Mouse (Mus musculus) kidney, embryonic 14.5 days (tissue): ENCODE data around the gene Nap1l1. TPM values are rescaled to one million over a fixed set of nuclear protein-coding genes. Genes with fewer than 3 reads are reported as not detected.

ENCODE experiments used
- ATAC-seq: fragments of 200-750 bp; cut with Nextera tagmentation; 2 replicates; pipeline ENCODE4 v1.8.0; 2017; ENCODE audit warnings: moderate number of reproducible peaks, mild to moderate bottlenecking, moderate TSS enrichment, moderate library complexity; ENCODE audit not compliant: low FRiP score, low TSS enrichment
- H3K27ac ChIP-seq: fragments of 300-500 bp; sonication (generic); 2 replicates; pipeline ENCODE4 v1.5.1; 2014; ENCODE audit warnings: low read depth, mild to moderate bottlenecking, low read length, moderate library complexity, mixed read lengths
- H3K27me3 ChIP-seq: fragments of 300-500 bp; sonication (generic); 2 replicates; pipeline ENCODE4 v1.6.1; 2014; ENCODE audit warnings: mild to moderate bottlenecking, low read length; ENCODE audit not compliant: control insufficient read depth, insufficient read depth
- H3K36me3 ChIP-seq: fragments of 300-500 bp; sonication (generic); 2 replicates; pipeline ENCODE4 v1.6.1; 2014; ENCODE audit warnings: low read length, mixed read lengths; ENCODE audit not compliant: control insufficient read depth, insufficient read depth
- H3K4me1 ChIP-seq: fragments of 300-500 bp; sonication (generic); 2 replicates; pipeline ENCODE4 v1.6.1; 2014; ENCODE audit warnings: low read length, mixed read lengths; ENCODE audit not compliant: control insufficient read depth, insufficient read depth
- H3K4me2 ChIP-seq: fragments of 300-500 bp; sonication (generic); replicated peaks from 2 replicates; pipeline ENCODE4 v1.6.1; 2014; ENCODE audit warnings: low read depth, mild to moderate bottlenecking, low read length
- H3K4me3 ChIP-seq: fragments of 300-500 bp; sonication (generic); 2 replicates; pipeline ENCODE4 v1.5.1; 2014; ENCODE audit warnings: mild to moderate bottlenecking, low read length
- H3K9ac ChIP-seq: fragments of 300-500 bp; sonication (generic); 2 replicates; pipeline ENCODE4 v1.6.1; 2014; ENCODE audit warnings: low read depth, mild to moderate bottlenecking, low read length, moderate library complexity
- H3K9me3 ChIP-seq: fragments of 300-500 bp; sonication (generic); 2 replicates; pipeline ENCODE4 v1.6.1; 2016; ENCODE audit warnings: low read length; ENCODE audit not compliant: control insufficient read depth
- WGBS: fragments of 180-500 bp; shearing (Covaris S2); extraction: QIAGEN DNeasy Blood & Tissue Kit; methylation state at CpG from one replicate; pipeline ENCODE4 v1.1.7; 2014; 5-methylcytosine and 5-hydroxymethylcytosine counted together
- polyA plus RNA-seq: library from polyadenylated mRNA; unstranded; fragments of >200 nt; fragmentation: Nextera tagmentation; extraction: Ambion mirVana; gene quantifications from 2 replicates; pipeline ENCODE4 v1.2.1, GENCODE M21; 2014

Gene Nap1l1
- polyA plus RNA-seq, 1 experiment from 2014 or later, result 315 TPM

- Histone ChIP-seq H3K27me3 (no peaks in the 10 kb centered on the region), H3K9me3 (no peaks in the 10 kb centered on the region), H3K4me2 (peak overlapping the region; percentile 19), H3K4me3 (no peak overlapping the region), H3K9ac (no peak overlapping the region), H3K36me3 (no peaks in the 10 kb centered on the region), H3K27ac (peak overlapping the region; percentile 62; the same call in 1 of the 2 replicates), H3K4me1 (peaks cover 13% of the 10 kb centered on the region)
- WGBS, result 15% methylated on average over 13 of the region's 13 CpGs
- peak; percentile 62 for ATAC-seq
Measured at GRCm38 (mm10) chr10:111516172-111516588, 43.2 kb downstream of the Nap1l1 start.

- Histone ChIP-seq H3K27ac (peak overlapping the region; percentile 24; the same call in 1 of the 2 replicates), H3K4me3 (no peak overlapping the region), H3K27me3 (no peaks in the 10 kb centered on the region), H3K9me3 (no peaks in the 10 kb centered on the region), H3K9ac (no peak overlapping the region), H3K4me1 (peaks cover 13% of the 10 kb centered on the region), H3K36me3 (no peaks in the 10 kb centered on the region), H3K4me2 (no peak overlapping the region)
- ATAC-seq, result no peak
- 84% methylated on average over 8 of the region's 8 CpGs for WGBS
Measured at GRCm38 (mm10) chr10:111516804-111517436, 43.9 kb downstream of the Nap1l1 start.

- Histone ChIP-seq H3K27ac (no peak overlapping the region), H3K4me3 (no peak overlapping the region), H3K9ac (no peak overlapping the region), H3K36me3 (no peaks in the 10 kb centered on the region), H3K4me2 (no peak overlapping the region), H3K9me3 (no peaks in the 10 kb centered on the region), H3K27me3 (no peaks in the 10 kb centered on the region), H3K4me1 (peaks cover 13% of the 10 kb centered on the region)
- 52% methylated on average over 4 of the region's 4 CpGs for WGBS
- no peak for ATAC-seq
Measured at GRCm38 (mm10) chr10:111518350-111518749, 45.3 kb downstream of the Nap1l1 start.

- Histone ChIP-seq H3K9me3 (no peaks in the 10 kb centered on the region), H3K4me1 (peaks cover 13% of the 10 kb centered on the region), H3K4me2 (no peak overlapping the region), H3K4me3 (no peak overlapping the region), H3K27me3 (no peaks in the 10 kb centered on the region), H3K27ac (no peak overlapping the region), H3K36me3 (no peaks in the 10 kb centered on the region), H3K9ac (no peak overlapping the region)
- ATAC-seq, result no peak
- WGBS, result 65% methylated on average over 24 of the region's 24 CpGs
Measured at GRCm38 (mm10) chr10:111519620-111520370, 46.8 kb downstream of the Nap1l1 start.

GRCm38 (mm10) chr10:111520621-111521020 lies 47.6 kb downstream of the Nap1l1 start:
- Histone ChIP-seq H3K27me3 (no peaks in the 10 kb centered on the region), H3K9ac (no peak overlapping the region), H3K9me3 (no peaks in the 10 kb centered on the region), H3K27ac (no peak overlapping the region), H3K4me1 (peaks cover 13% of the 10 kb centered on the region), H3K4me3 (no peak overlapping the region), H3K36me3 (no peaks in the 10 kb centered on the region), H3K4me2 (no peak overlapping the region)
- ATAC-seq, result no peak
- WGBS, result 77% methylated on average over 3 of the region's 3 CpGs

GRCm38 (mm10) chr10:111521636-111522035 lies 48.6 kb downstream of the Nap1l1 start:
- 54% methylated on average over 4 of the region's 4 CpGs for WGBS
- no peaks in the 10 kb centered on the region for H3K9me3 ChIP-seq
- H3K4me2 ChIP-seq, result no peak overlapping the region
- H3K4me3 ChIP-seq, result no peak overlapping the region
- no peak overlapping the region for H3K9ac ChIP-seq
- H3K27me3 ChIP-seq, result no peaks in the 10 kb centered on the region
- no peaks in the 10 kb centered on the region for H3K36me3 ChIP-seq
- no peak overlapping the region for H3K27ac ChIP-seq
- ATAC-seq, result no peak
- peaks cover 3% of the 10 kb centered on the region for H3K4me1 ChIP-seq

- H3K27me3 ChIP-seq, result no peaks in the 10 kb centered on the region
- no peak for ATAC-seq
- H3K4me3 ChIP-seq, result no peak overlapping the region
- H3K9me3 ChIP-seq, result no peaks in the 10 kb centered on the region
- no peak overlapping the region for H3K9ac ChIP-seq
- 79% methylated on average over 4 of the region's 4 CpGs for WGBS
- H3K4me2 ChIP-seq, result no peak overlapping the region
- H3K4me1 ChIP-seq, result no peaks in the 10 kb centered on the region; the same call in 1 of the 2 replicates
- H3K27ac ChIP-seq, result no peak overlapping the region
- no peaks in the 10 kb centered on the region for H3K36me3 ChIP-seq
Measured at GRCm38 (mm10) chr10:111522230-111522629, 49.2 kb downstream of the Nap1l1 start.

- WGBS, result 84% methylated on average over 12 of the region's 12 CpGs
- H3K4me3 ChIP-seq, result no peak overlapping the region
- no peak overlapping the region for H3K9ac ChIP-seq
- ATAC-seq, result no peak
- H3K4me2 ChIP-seq, result no peak overlapping the region
- H3K27ac ChIP-seq, result no peak overlapping the region
- no peaks in the 10 kb centered on the region for H3K36me3 ChIP-seq
- H3K4me1 ChIP-seq, result peaks cover 5% of the 10 kb centered on the region
- no peaks in the 10 kb centered on the region for H3K9me3 ChIP-seq
- H3K27me3 ChIP-seq, result no peaks in the 10 kb centered on the region
Measured at GRCm38 (mm10) chr10:111523894-111524293, 50.9 kb downstream of the Nap1l1 start.

- no peak for ATAC-seq
- no peak overlapping the region for H3K27ac ChIP-seq
- H3K4me1 ChIP-seq, result peaks cover 5% of the 10 kb centered on the region
- WGBS, result 72% methylated on average over 5 of the region's 5 CpGs
- H3K27me3 ChIP-seq, result no peaks in the 10 kb centered on the region
- no peaks in the 10 kb centered on the region for H3K36me3 ChIP-seq
- H3K4me3 ChIP-seq, result no peak overlapping the region
- H3K9me3 ChIP-seq, result no peaks in the 10 kb centered on the region
- no peak overlapping the region for H3K4me2 ChIP-seq
- no peak overlapping the region for H3K9ac ChIP-seq
Measured at GRCm38 (mm10) chr10:111527057-111527456, 54.0 kb downstream of the Nap1l1 start.
